Mouse (Mus musculus) central nervous system, embryonic 18 days (tissue): ENCODE results near the gene Vmn2r16. TPM values are rescaled to one million over a fixed set of nuclear protein-coding genes. Genes with fewer than 3 reads are reported as not detected.

Experiments
- polyA plus RNA-seq: library from polyadenylated mRNA; depleted of rRNA; stranded (reverse); fragments of >200 nt; gene quantifications from 2 replicates; pipeline ENCODE4 v1.2.3, GENCODE M21; 2012; rRNA removed

The Vmn2r16 gene
- not detected in 2 replicates for polyA plus RNA-seq

DNA sequence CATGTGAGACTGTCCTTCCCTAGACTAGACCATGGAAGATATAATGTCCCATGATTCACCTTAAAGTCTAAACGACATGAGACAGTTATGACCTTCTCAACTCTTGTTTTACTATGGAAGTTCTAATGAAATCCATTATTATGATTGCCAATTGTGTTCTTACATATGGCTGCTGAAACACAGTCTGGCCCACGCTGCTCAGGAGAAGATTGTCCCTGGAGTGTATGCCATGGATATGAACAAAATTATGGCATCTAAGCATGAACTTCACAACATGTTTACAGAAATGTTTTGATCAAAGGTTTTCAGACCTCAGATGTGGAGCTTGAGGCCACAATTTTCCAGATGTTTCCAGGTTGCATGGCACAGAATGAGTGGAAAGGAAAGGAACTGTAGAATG, at the start of gene Vmn2r16:
TSS of gene Vmn2r16 (plus strand) at position 301 of the 400 bp plus-strand sequence.

DNA sequence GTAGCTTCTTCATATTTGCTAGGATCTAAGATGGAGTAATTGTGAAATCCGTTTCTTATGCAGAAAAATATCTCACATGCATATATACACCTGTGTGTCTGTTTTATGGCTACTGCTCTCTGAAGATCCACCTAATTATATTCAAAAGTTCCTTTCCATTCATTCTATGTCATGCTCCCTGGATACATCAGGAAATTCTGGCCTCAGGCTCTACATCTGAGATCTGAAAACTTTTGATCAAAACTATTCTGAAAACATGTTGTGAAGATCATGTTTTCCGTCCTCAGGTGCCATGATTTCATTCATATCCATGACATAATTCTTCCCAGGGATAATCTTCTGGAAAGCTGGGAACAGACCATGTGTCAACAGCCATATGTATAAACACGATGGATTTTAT, 32.4 kb upstream of the Vmn2r16 start, which contains the start of gene Vmn2r15:
TSS of gene Vmn2r15 (minus strand) at position 101 of the 400 bp plus-strand sequence.

DNA sequence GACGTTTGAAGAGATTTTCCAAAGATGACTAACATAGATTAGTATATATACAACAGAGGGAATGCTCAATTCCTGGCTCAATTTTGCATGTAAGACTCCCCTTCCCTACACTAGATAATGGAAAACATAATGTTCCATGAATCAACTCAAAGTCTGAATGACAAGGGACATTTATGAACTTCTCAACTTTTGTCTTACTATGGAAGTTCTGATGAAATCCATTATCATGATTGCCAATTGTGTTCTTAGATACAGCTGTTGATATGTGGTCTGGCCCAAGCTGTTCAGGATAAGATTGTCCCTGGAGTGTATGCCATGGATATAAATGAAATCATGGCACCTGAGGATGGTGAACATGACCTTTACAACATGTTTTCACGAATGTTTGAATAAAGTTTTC, 89.4 kb downstream of the Vmn2r16 start, which contains the start of gene Vmn2r17:
TSS of gene Vmn2r17 (plus strand) at position 301 of the 400 bp plus-strand sequence.

Other genes starting within 250 kb of the Vmn2r16 start
- gene Vmn2r12, start 232.2 kb upstream of the Vmn2r16 start, polyA plus RNA-seq: not detected in 2 replicates
- gene Vmn2r13, start 138.0 kb upstream of the Vmn2r16 start, polyA plus RNA-seq: not detected in 2 replicates
- gene Vmn2r14, start 105.5 kb upstream of the Vmn2r16 start, polyA plus RNA-seq: not detected in 2 replicates
- not detected in 2 replicates for gene Vmn2r15, start 32.5 kb upstream of the Vmn2r16 start, polyA plus RNA-seq
- not detected in 2 replicates for gene Vmn2r17, start 89.5 kb downstream of the Vmn2r16 start, polyA plus RNA-seq
- 28.1 and 30.9 TPM in 2 replicates for gene Crlf2, start 228.8 kb downstream of the Vmn2r16 start, polyA plus RNA-seq